Mouse (Mus musculus) limb, embryonic 12.5 days (tissue): ENCODE results near the gene Map10. TPM values are rescaled to one million over a fixed set of nuclear protein-coding genes. Genes with fewer than 3 reads are reported as not detected.

Source experiments
- ATAC-seq: fragments of 200-750 bp; cut with Nextera tagmentation; 2 replicates; pipeline ENCODE4 v1.8.0; 2017; ENCODE audit warnings: low read depth, moderate TSS enrichment; ENCODE audit not compliant: insufficient number of reproducible peaks, insufficient read depth, low FRiP score, low TSS enrichment
- H3K27ac ChIP-seq: fragments of 300-500 bp; sonication (generic); 2 replicates; pipeline ENCODE4 v1.5.1; 2016; ENCODE audit warnings: mild to moderate bottlenecking, moderate library complexity
- H3K27me3 ChIP-seq: fragments of 300-500 bp; sonication (generic); 2 replicates; pipeline ENCODE4 v1.6.1; 2016; ENCODE audit warnings: mild to moderate bottlenecking, moderate library complexity
- H3K36me3 ChIP-seq: fragments of 300-500 bp; sonication (generic); 2 replicates; pipeline ENCODE4 v1.6.1; 2016; ENCODE audit warnings: mild to moderate bottlenecking, moderate library complexity
- H3K4me1 ChIP-seq: fragments of 300-500 bp; sonication (generic); replicated peaks from 2 replicates; pipeline ENCODE4 v1.6.1; 2016
- H3K4me2 ChIP-seq: fragments of 300-500 bp; sonication (generic); 2 replicates; pipeline ENCODE4 v1.6.1; 2016; ENCODE audit warnings: mild to moderate bottlenecking, moderate library complexity
- H3K4me3 ChIP-seq: fragments of 300-500 bp; sonication (generic); replicated peaks from 2 replicates; pipeline ENCODE4 v1.5.1; 2016; ENCODE audit warnings: mild to moderate bottlenecking
- H3K9ac ChIP-seq: fragments of 300-500 bp; sonication (generic); replicated peaks from 2 replicates; pipeline ENCODE4 v1.6.1; 2016; ENCODE audit warnings: mild to moderate bottlenecking, moderate library complexity
- H3K9me3 ChIP-seq: fragments of 300-500 bp; sonication (generic); 2 replicates; pipeline ENCODE4 v1.6.1; 2016; ENCODE audit warnings: mild to moderate bottlenecking, moderate library complexity
- WGBS: fragments of 180-500 bp; shearing (Covaris S2); methylation state at CpG from one replicate; pipeline ENCODE4 v1.1.7; 2016; 5-methylcytosine and 5-hydroxymethylcytosine counted together
- polyA plus RNA-seq: library from polyadenylated mRNA; unstranded; fragments of >200 nt; fragmentation: Nextera tagmentation; extraction: Ambion mirVana; gene quantifications from 2 replicates; pipeline ENCODE4 v1.2.1, GENCODE M21; 2016

Gene Map10
- polyA plus RNA-seq, 1 experiment from 2014 or later = 8.2 TPM

DNA sequence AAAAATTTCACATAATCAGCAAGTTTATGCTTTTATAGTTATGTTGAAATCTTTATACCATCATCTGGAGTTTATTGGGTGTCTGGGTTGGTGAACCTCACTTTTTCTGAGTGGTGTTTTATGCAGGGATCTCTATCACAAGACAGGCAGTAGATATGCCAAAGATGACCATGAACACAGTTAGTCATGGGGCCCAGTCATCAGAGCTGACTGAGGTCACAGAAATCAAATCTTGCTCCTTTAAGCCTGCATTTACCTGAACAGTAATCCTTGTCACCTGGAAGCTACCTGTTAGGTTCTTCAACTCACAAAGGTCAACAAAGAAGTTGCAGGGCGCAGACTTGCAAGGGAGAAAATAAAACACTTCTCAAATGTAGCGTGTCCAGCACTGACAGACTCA lies 14.8 kb upstream of the Map10 start:
- no peak for ATAC-seq
- Histone ChIP-seq H3K9me3 (no peaks in the 10 kb centered on the region), H3K4me2 (no peak overlapping the region), H3K27me3 (no peaks in the 10 kb centered on the region), H3K9ac (no peak overlapping the region), H3K36me3 (no peaks in the 10 kb centered on the region), H3K4me1 (peaks cover 8% of the 10 kb centered on the region), H3K4me3 (no peak overlapping the region), H3K27ac (no peak overlapping the region)
- WGBS = 98% methylated on average over 2 of the region's 2 CpGs

DNA sequence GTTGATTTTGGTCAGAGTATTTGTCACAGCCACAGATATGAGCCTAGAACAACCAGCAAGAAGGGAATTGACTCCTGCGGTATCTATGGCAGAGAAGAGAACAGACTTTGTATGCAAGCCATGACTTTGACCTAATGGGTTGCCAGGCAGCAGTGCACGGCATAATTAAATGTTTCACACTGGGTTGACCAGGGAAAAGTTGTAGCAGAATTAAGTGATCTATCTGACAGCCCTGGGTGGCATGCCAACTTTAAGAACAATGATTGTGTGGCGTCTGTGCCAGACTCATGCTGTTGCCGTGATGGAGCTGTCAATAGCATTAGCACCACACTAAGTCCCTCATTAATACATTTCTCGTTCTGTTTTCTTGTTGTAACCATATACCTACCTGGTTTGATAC lies 11.1 kb upstream of the Map10 start:
- H3K9ac ChIP-seq = no peak overlapping the region
- 87% methylated on average over 5 of the region's 5 CpGs for WGBS
- H3K4me1 ChIP-seq = 0 out of 2 replicates have a peak, but pooled peaks cover 5% of the 10 kb centered on the region
- no peak overlapping the region for H3K4me3 ChIP-seq
- ATAC-seq = no peak
- no peaks in the 10 kb centered on the region for H3K9me3 ChIP-seq
- no peaks in the 10 kb centered on the region for H3K27me3 ChIP-seq
- no peaks in the 10 kb centered on the region for H3K36me3 ChIP-seq
- no peak overlapping the region for H3K27ac ChIP-seq
- no peak overlapping the region for H3K4me2 ChIP-seq

- H3K36me3 ChIP-seq = no peaks in the 10 kb centered on the region
- no peak overlapping the region for H3K4me3 ChIP-seq
- H3K9ac ChIP-seq = no peak overlapping the region
- H3K27me3 ChIP-seq = no peaks in the 10 kb centered on the region
- ATAC-seq = no peak
- H3K4me1 ChIP-seq = 0 out of 2 replicates have a peak, but pooled peaks cover 5% of the 10 kb centered on the region
- H3K27ac ChIP-seq = no peak overlapping the region
- WGBS = 83% methylated on average over 4 of the region's 4 CpGs
- no peak overlapping the region for H3K4me2 ChIP-seq
- no peaks in the 10 kb centered on the region for H3K9me3 ChIP-seq
Measured at GRCm38 (mm10) chr8:125658926-125659325, 10.7 kb upstream of the Map10 start.

GRCm38 (mm10) chr8:125660397-125660796 lies 9.2 kb upstream of the Map10 start:
- H3K4me1 ChIP-seq = 0 out of 2 replicates have a peak, but pooled peaks cover 5% of the 10 kb centered on the region
- H3K4me2 ChIP-seq = no peak overlapping the region
- ATAC-seq = no peak
- H3K36me3 ChIP-seq = no peaks in the 10 kb centered on the region
- no peak overlapping the region for H3K27ac ChIP-seq
- 83% methylated on average over 6 of the region's 6 CpGs for WGBS
- H3K4me3 ChIP-seq = no peak overlapping the region
- H3K27me3 ChIP-seq = no peaks in the 10 kb centered on the region
- H3K9me3 ChIP-seq = no peaks in the 10 kb centered on the region
- H3K9ac ChIP-seq = no peak overlapping the region

GRCm38 (mm10) chr8:125661958-125662668 lies 7.5 kb upstream of the Map10 start:
- Histone ChIP-seq H3K4me1 (peaks cover 15% of the 10 kb centered on the region), H3K9ac (no peak overlapping the region), H3K27me3 (no peaks in the 10 kb centered on the region), H3K27ac (no peak overlapping the region), H3K36me3 (no peaks in the 10 kb centered on the region), H3K9me3 (no peaks in the 10 kb centered on the region), H3K4me2 (no peak overlapping the region), H3K4me3 (no peak overlapping the region)
- 82% methylated on average over 12 of the region's 13 CpGs for WGBS
- ATAC-seq = no peak

- Histone ChIP-seq H3K4me3 (no peak overlapping the region), H3K36me3 (no peaks in the 10 kb centered on the region), H3K27ac (no peak overlapping the region), H3K4me2 (no peak overlapping the region), H3K9me3 (no peaks in the 10 kb centered on the region), H3K4me1 (peaks cover 15% of the 10 kb centered on the region), H3K27me3 (no peaks in the 10 kb centered on the region), H3K9ac (no peak overlapping the region)
- 71% methylated on average over 6 of the region's 6 CpGs for WGBS
- ATAC-seq = no peak
Measured at GRCm38 (mm10) chr8:125662669-125663048, 7.0 kb upstream of the Map10 start.

- no peak overlapping the region for H3K9ac ChIP-seq
- peaks cover under 1% of the 10 kb centered on the region; the same call in 1 of the 2 replicates for H3K36me3 ChIP-seq
- 66% methylated on average over 8 of the region's 8 CpGs for WGBS
- H3K9me3 ChIP-seq = peaks cover 14% of the 10 kb centered on the region
- H3K27ac ChIP-seq = 0 out of 2 replicates have a peak overlapping the region, but pooled peaks have one; percentile 17
- ATAC-seq = no peak
- no peak overlapping the region for H3K4me3 ChIP-seq
- no peak overlapping the region for H3K4me2 ChIP-seq
- H3K27me3 ChIP-seq = no peaks in the 10 kb centered on the region
- H3K4me1 ChIP-seq = peaks cover 19% of the 10 kb centered on the region
Measured at GRCm38 (mm10) chr8:125665183-125665875, 4.3 kb upstream of the Map10 start.

- H3K4me2 ChIP-seq = no peak overlapping the region
- H3K9ac ChIP-seq = no peak overlapping the region
- ATAC-seq = no peak
- WGBS = 35% methylated on average over 2 of the region's 2 CpGs
- H3K27me3 ChIP-seq = no peaks in the 10 kb centered on the region
- peaks cover 17% of the 10 kb centered on the region for H3K4me1 ChIP-seq
- H3K27ac ChIP-seq = 0 out of 2 replicates have a peak overlapping the region, but pooled peaks have one; percentile 17
- H3K4me3 ChIP-seq = no peak overlapping the region
- peaks cover 19% of the 10 kb centered on the region for H3K9me3 ChIP-seq
- peaks cover 6% of the 10 kb centered on the region for H3K36me3 ChIP-seq
Measured at GRCm38 (mm10) chr8:125665876-125666186, 3.8 kb upstream of the Map10 start.

GRCm38 (mm10) chr8:125666201-125666600 lies 3.4 kb upstream of the Map10 start:
- no peak overlapping the region for H3K9ac ChIP-seq
- H3K4me2 ChIP-seq = no peak overlapping the region
- peaks cover 17% of the 10 kb centered on the region for H3K4me1 ChIP-seq
- ATAC-seq = no peak
- H3K4me3 ChIP-seq = no peak overlapping the region
- peaks cover 23% of the 10 kb centered on the region for H3K9me3 ChIP-seq
- WGBS = 42% methylated on average over 5 of the region's 5 CpGs
- H3K27ac ChIP-seq = no peak overlapping the region
- H3K27me3 ChIP-seq = no peaks in the 10 kb centered on the region
- H3K36me3 ChIP-seq = peaks cover 9% of the 10 kb centered on the region

- no peak overlapping the region for H3K4me2 ChIP-seq
- peaks cover 33% of the 10 kb centered on the region for H3K9me3 ChIP-seq
- ATAC-seq = no peak
- no peak overlapping the region for H3K4me3 ChIP-seq
- 92% methylated on average over 2 of the region's 2 CpGs for WGBS
- H3K27me3 ChIP-seq = no peaks in the 10 kb centered on the region
- H3K36me3 ChIP-seq = peaks cover 20% of the 10 kb centered on the region
- H3K27ac ChIP-seq = no peak overlapping the region
- no peak overlapping the region for H3K9ac ChIP-seq
- peaks cover 17% of the 10 kb centered on the region for H3K4me1 ChIP-seq
Measured at GRCm38 (mm10) chr8:125667248-125667647, 2.4 kb upstream of the Map10 start.

GRCm38 (mm10) chr8:125669159-125669699 lies 389 bp upstream of the Map10 start:
- Histone ChIP-seq H3K4me2 (peak overlapping the region; percentile 85), H3K9me3 (peaks cover 35% of the 10 kb centered on the region), H3K36me3 (peaks cover 21% of the 10 kb centered on the region), H3K27ac (no peak overlapping the region), H3K27me3 (no peaks in the 10 kb centered on the region), H3K4me1 (peaks cover 17% of the 10 kb centered on the region), H3K9ac (no peak overlapping the region), H3K4me3 (peak overlapping the region; percentile 61)
- 82% methylated on average over 14 of the region's 14 CpGs for WGBS
- no peak for ATAC-seq
